Mouse (Mus musculus): ENCODE data around the gene Dupd1. TPM values are rescaled to one million over a fixed set of nuclear protein-coding genes. Genes with fewer than 3 reads are reported as not detected.
A peak's percentile ranks its signal among the peaks of the same experiment; 100 is the strongest.

The Dupd1 gene
- polyA plus RNA-seq, 1 experiment from 2014 or later = 0.26 TPM

DNA sequence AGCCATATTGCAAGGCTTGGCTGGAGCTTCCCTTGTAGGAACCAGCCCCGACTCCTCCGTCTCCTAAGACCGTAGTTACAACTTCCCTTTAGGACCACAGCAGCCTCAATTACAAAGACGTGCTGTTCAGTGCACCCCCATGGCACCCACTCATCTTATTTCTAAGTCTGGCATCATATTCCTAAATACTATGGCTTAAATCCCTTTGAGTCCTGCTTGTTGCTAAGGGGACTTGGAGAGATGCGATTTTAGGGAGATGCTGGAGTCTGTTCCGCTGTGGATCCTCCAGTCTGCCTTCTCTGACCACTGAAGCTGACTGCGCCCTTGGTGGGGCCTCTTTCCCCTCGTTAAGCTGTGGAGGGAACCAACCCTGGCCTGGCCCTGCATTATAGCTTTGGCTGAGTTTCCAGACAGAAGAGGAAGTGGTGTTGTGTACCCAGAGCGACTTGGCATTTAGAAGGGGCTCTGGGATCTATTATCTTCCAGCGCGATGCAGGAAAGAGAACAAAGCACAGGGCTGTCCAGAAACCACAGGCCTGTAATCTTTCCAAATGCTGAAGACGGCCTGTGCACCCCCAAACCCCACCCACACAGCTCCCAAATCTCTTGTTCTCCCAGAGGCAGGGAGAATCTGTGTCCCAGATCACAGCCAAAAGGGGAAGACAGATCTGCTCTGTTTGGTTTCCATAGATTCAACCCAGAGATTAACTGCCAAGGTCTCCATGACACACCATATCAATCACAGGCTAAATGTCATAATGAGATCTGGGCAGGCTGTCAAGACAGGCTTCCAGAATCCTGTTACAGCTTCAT lies 7.4 kb downstream of the Dupd1 start:
- H3K27me3 ChIP-seq (ENCODE audit: control insufficient read depth, insufficient read depth, low read depth, low read length) = no peaks in the 10 kb centered on the region
- peak; percentile 75 for ATAC-seq
- H3K4me2 ChIP-seq (ENCODE audit: low read length) = no peak overlapping the region
- no peaks in the 10 kb centered on the region for H3K9me3 ChIP-seq (replicated peaks; ENCODE audit: control insufficient read depth, low read length, poor library complexity, severe bottlenecking)
- H3K36me3 ChIP-seq (ENCODE audit: control insufficient read depth, insufficient read depth, low read length) = no peaks in the 10 kb centered on the region
- H3K4me1 ChIP-seq (ENCODE audit: control insufficient read depth, insufficient read depth, low read length) = 0 out of 2 replicates have a peak, but pooled peaks cover 4% of the 10 kb centered on the region
- WGBS = 45% methylated on average over 12 of the region's 12 CpGs
- no peak overlapping the region for H3K4me3 ChIP-seq (ENCODE audit: low read depth, low read length)
- H3K27ac ChIP-seq (ENCODE audit: low read length) = peak overlapping the region; percentile 51
- H3K9ac ChIP-seq (ENCODE audit: low read depth, low read length) = no peak overlapping the region

- no peak overlapping the region for H3K4me3 ChIP-seq (ENCODE audit: low read depth, low read length)
- H3K36me3 ChIP-seq (ENCODE audit: control insufficient read depth, insufficient read depth, low read length) = no peaks in the 10 kb centered on the region
- no peak overlapping the region for H3K9ac ChIP-seq (ENCODE audit: low read depth, low read length)
- H3K4me1 ChIP-seq (ENCODE audit: control insufficient read depth, insufficient read depth, low read length) = 0 out of 2 replicates have a peak, but pooled peaks cover 4% of the 10 kb centered on the region
- whole genome bisulfite sequencing = 87% methylated on average over 2 of the region's 2 CpGs
- no peaks in the 10 kb centered on the region for H3K9me3 ChIP-seq (replicated peaks; ENCODE audit: control insufficient read depth, low read length, poor library complexity, severe bottlenecking)
- no peak for ATAC-seq
- H3K4me2 ChIP-seq (ENCODE audit: low read length) = no peak overlapping the region
- H3K27ac ChIP-seq (ENCODE audit: low read length) = no peak overlapping the region
- no peaks in the 10 kb centered on the region for H3K27me3 ChIP-seq (ENCODE audit: control insufficient read depth, insufficient read depth, low read depth, low read length)
Observed at GRCm38 (mm10) chr14:21705462-21705861, 8.9 kb downstream of the Dupd1 start.

DNA sequence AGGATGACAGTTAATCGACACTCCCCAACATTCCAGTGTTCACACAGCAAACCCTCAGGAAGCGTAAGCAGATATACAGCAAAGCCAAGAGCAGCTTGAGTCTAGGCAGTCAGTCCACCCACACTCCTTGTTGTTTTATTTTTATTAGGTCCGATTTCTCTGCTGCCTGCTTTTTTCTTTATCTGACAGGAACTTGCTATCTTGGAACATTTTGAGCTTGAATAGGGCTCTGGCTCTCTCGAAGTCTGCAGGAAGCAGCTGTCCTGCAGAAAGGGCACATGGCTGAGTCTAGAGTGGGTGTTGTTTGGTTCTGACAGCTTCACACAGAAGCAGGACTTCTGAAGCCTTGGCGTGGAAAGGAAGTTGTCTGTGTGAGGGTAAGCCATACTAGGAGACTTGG lies 11.1 kb downstream of the Dupd1 start:
- WGBS = 87% methylated on average over 5 of the region's 5 CpGs
- H3K27ac ChIP-seq (ENCODE audit: low read length) = no peak overlapping the region
- H3K9me3 ChIP-seq (replicated peaks; ENCODE audit: control insufficient read depth, low read length, poor library complexity, severe bottlenecking) = no peaks in the 10 kb centered on the region
- 0 out of 2 replicates have a peak, but pooled peaks cover 4% of the 10 kb centered on the region for H3K4me1 ChIP-seq (ENCODE audit: control insufficient read depth, insufficient read depth, low read length)
- no peak overlapping the region for H3K4me2 ChIP-seq (ENCODE audit: low read length)
- H3K27me3 ChIP-seq (ENCODE audit: control insufficient read depth, insufficient read depth, low read depth, low read length) = no peaks in the 10 kb centered on the region
- no peak overlapping the region for H3K9ac ChIP-seq (ENCODE audit: low read depth, low read length)
- H3K36me3 ChIP-seq (ENCODE audit: control insufficient read depth, insufficient read depth, low read length) = no peaks in the 10 kb centered on the region
- no peak overlapping the region for H3K4me3 ChIP-seq (ENCODE audit: low read depth, low read length)
- no peak for ATAC-seq

- WGBS = 92% methylated on average over 8 of the region's 8 CpGs
- no peak overlapping the region for H3K4me3 ChIP-seq (ENCODE audit: low read depth, low read length)
- H3K9me3 ChIP-seq (replicated peaks; ENCODE audit: control insufficient read depth, low read length, poor library complexity, severe bottlenecking) = no peaks in the 10 kb centered on the region
- no peak overlapping the region for H3K27ac ChIP-seq (ENCODE audit: low read length)
- H3K4me1 ChIP-seq (ENCODE audit: control insufficient read depth, insufficient read depth, low read length) = 0 out of 2 replicates have a peak, but pooled peaks cover 4% of the 10 kb centered on the region
- H3K27me3 ChIP-seq (ENCODE audit: control insufficient read depth, insufficient read depth, low read depth, low read length) = no peaks in the 10 kb centered on the region
- H3K4me2 ChIP-seq (ENCODE audit: low read length) = no peak overlapping the region
- no peak overlapping the region for H3K9ac ChIP-seq (ENCODE audit: low read depth, low read length)
- H3K36me3 ChIP-seq (ENCODE audit: control insufficient read depth, insufficient read depth, low read length) = no peaks in the 10 kb centered on the region
- ATAC-seq = no peak
Observed at GRCm38 (mm10) chr14:21702691-21703090, 11.7 kb downstream of the Dupd1 start.

DNA sequence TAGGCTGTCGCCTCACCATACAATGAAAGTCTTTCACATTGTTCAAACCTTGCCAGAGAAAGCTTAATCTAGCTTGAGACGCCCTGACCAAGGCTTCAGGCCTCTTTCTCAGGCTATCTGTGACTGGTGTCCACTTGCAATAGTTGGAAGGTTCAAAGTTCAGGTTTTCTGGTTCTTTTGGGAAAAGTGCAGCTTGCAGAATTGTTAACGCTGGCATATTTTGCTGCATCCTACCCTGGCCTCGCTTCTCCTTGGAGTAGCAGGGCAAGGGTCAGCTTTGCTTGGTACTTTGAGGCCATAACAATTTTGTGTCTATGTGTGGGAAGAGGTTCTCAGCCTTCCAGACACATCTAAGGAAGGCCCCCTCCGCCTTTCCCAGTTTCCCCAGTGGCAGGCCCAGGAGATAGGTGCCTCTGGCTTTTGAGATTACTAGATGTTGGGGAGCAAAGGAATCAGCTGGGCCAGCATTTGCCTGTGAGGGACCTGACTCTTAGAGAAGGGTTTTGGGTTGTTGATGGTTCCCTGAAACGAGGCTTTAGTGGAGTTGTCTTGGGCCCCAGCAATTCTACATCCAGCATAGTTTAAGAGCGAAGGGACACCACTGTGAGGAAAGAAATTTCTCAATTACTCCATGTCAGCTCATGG lies 18.1 kb downstream of the Dupd1 start:
- no peak for ATAC-seq
- H3K9me3 ChIP-seq (replicated peaks; ENCODE audit: control insufficient read depth, low read length, poor library complexity, severe bottlenecking) = no peaks in the 10 kb centered on the region
- no peak overlapping the region for H3K27ac ChIP-seq (ENCODE audit: low read length)
- no peak overlapping the region for H3K4me2 ChIP-seq (ENCODE audit: low read length)
- H3K4me3 ChIP-seq (ENCODE audit: low read depth, low read length) = no peak overlapping the region
- H3K27me3 ChIP-seq (ENCODE audit: control insufficient read depth, insufficient read depth, low read depth, low read length) = no peaks in the 10 kb centered on the region
- no peak overlapping the region for H3K9ac ChIP-seq (ENCODE audit: low read depth, low read length)
- no peaks in the 10 kb centered on the region for H3K4me1 ChIP-seq (ENCODE audit: control insufficient read depth, insufficient read depth, low read length)
- H3K36me3 ChIP-seq (ENCODE audit: control insufficient read depth, insufficient read depth, low read length) = no peaks in the 10 kb centered on the region
- 82% methylated on average over 7 of the region's 7 CpGs for WGBS

DNA sequence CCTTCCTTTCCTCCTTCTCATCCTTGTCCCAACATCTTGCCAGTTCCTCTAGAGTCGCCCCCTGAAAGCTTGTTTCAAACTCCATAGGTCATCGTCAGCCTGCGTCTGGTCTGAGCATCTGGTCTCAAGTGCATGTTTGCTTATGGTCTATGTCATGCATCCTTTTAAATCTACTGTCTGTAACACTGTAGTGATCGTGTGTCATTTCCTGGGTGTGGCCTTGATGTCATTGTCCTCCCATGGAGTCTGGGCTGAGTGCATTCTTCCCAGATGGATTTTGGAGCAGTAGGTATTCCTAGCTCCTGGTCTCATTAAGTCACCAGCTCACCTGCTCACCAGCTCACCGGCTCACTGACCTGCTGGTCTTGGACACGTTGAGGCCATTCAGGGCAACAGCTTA lies 19.4 kb downstream of the Dupd1 start:
- H3K27me3 ChIP-seq (ENCODE audit: control insufficient read depth, insufficient read depth, low read depth, low read length) = no peaks in the 10 kb centered on the region
- no peaks in the 10 kb centered on the region for H3K4me1 ChIP-seq (ENCODE audit: control insufficient read depth, insufficient read depth, low read length)
- H3K27ac ChIP-seq (ENCODE audit: low read length) = no peak overlapping the region
- no peak overlapping the region for H3K4me2 ChIP-seq (ENCODE audit: low read length)
- no peak for ATAC-seq
- H3K9ac ChIP-seq (ENCODE audit: low read depth, low read length) = no peak overlapping the region
- H3K9me3 ChIP-seq (replicated peaks; ENCODE audit: control insufficient read depth, low read length, poor library complexity, severe bottlenecking) = no peaks in the 10 kb centered on the region
- 88% methylated on average over 6 of the region's 6 CpGs for WGBS
- no peak overlapping the region for H3K4me3 ChIP-seq (ENCODE audit: low read depth, low read length)
- H3K36me3 ChIP-seq (ENCODE audit: control insufficient read depth, insufficient read depth, low read length) = no peaks in the 10 kb centered on the region

DNA sequence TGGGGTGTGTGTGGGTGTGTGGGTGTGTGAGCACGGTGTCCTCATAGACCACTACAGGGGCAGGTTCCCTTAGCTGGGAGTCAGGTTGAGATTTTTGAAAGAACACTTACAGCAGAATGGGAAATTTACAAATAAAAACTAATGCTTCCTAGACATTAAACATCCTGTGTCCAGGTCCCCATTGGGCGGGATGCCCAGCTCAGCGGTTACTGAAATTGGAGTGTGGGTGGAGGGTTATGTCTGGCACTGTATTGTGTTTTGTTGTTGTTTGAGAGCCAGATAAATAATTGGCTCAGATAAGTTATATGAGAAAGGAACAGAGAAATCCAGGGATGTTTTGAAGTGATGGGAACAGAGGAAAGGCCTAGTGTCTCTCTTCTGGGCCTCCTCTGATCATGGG lies 23.3 kb downstream of the Dupd1 start:
- Histone ChIP-seq H3K4me3 (ENCODE audit: low read depth, low read length) (no peak overlapping the region), H3K27ac (ENCODE audit: low read length) (no peak overlapping the region), H3K4me2 (ENCODE audit: low read length) (no peak overlapping the region), H3K27me3 (ENCODE audit: control insufficient read depth, insufficient read depth, low read depth, low read length) (peaks cover 3% of the 10 kb centered on the region), H3K4me1 (ENCODE audit: control insufficient read depth, insufficient read depth, low read length) (peaks cover 6% of the 10 kb centered on the region; the same call in 1 of the 2 replicates), H3K36me3 (ENCODE audit: control insufficient read depth, insufficient read depth, low read length) (no peaks in the 10 kb centered on the region), H3K9me3 (replicated peaks; ENCODE audit: control insufficient read depth, low read length, poor library complexity, severe bottlenecking) (no peaks in the 10 kb centered on the region), H3K9ac (ENCODE audit: low read depth, low read length) (no peak overlapping the region)
- no peak for ATAC-seq
- 90% methylated on average over 3 of the region's 3 CpGs for WGBS

DNA sequence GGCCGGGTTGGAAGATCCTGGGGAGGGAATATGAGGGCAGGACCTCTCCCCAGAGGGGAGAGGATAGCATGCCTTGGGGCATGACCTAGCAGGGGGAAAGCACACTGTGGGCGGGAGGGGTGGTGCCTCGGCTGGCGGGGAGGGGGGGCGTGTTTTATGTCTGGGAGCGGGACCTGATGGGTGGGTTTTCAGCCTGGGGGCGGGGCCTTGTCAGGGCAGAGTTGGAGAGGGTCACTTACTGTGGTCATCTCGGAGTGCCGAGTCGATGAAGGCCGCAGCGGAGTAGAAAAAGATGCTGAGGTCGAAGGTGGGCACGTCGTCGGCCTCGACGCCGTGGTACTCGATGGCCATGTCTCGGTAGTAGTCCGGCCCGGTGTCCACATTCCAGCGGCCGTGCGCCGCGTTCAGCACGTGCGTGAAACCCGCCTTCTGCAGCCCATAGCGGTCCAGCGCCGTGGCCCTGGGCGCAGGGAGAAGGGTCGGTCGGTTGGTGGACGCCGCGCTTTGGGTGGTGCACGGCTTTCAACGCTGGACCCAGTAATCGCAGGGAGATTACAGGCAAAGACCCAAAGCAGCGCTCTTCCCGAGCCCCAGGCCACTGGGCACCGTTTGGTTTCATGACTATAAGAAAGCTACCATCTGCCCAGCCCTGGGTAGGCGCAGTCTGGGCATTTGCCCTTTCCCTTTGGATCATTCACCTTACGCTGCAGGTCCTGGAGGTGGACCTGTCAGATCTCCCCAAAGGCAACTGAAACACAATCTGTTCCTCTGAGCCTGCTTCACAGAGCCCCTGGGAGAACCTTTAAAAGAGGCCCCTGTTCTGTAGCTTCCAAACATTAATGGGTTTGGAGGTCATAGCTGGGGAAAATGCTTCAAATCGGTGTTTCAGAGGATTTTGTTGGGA lies 27.7 kb downstream of the Dupd1 start:
- 7% methylated on average over 48 of the region's 49 CpGs for WGBS
- H3K4me1 ChIP-seq (ENCODE audit: control insufficient read depth, insufficient read depth, low read length) = peaks cover 11% of the 10 kb centered on the region; the same call in 1 of the 2 replicates
- peaks cover 3% of the 10 kb centered on the region for H3K27me3 ChIP-seq (ENCODE audit: control insufficient read depth, insufficient read depth, low read depth, low read length)
- no peak overlapping the region for H3K27ac ChIP-seq (ENCODE audit: low read length)
- peak overlapping the region; percentile 24 for H3K4me3 ChIP-seq (ENCODE audit: low read depth, low read length)
- no peak overlapping the region for H3K9ac ChIP-seq (ENCODE audit: low read depth, low read length)
- ATAC-seq = no peak
- H3K36me3 ChIP-seq (ENCODE audit: control insufficient read depth, insufficient read depth, low read length) = no peaks in the 10 kb centered on the region
- no peaks in the 10 kb centered on the region for H3K9me3 ChIP-seq (replicated peaks; ENCODE audit: control insufficient read depth, low read length, poor library complexity, severe bottlenecking)
- peak overlapping the region; percentile 53 for H3K4me2 ChIP-seq (ENCODE audit: low read length)

All from midbrain, embryonic 16.5 days (tissue).